Mouse (Mus musculus) layer of hippocampus, adult 11-12 months (tissue): Measurements from ENCODE around the gene Gm13762.
"Not testable (repeated sequence)": the region's sequence is repeated elsewhere in the genome, so short reads cannot be mapped to it uniquely, and the experiment has no call there.

ENCODE experiments used
- DNase-seq: peaks from one replicate; pipeline ENCODE4 v3.0.0; 2022; ENCODE audit warnings: low spot score

Gm13762 gene

GRCm38 (mm10) chr2:88980181-88980580 lies at the start of gene Gm13762:
Gm13762 (minus strand) TSS chr2:88980281.
- no peak for DNase-seq

GRCm38 (mm10) chr2:89021436-89021835 lies 41.4 kb upstream of the Gm13762 start:
- DNase-seq: not testable (repeated sequence)

- DNase-seq: no peak
These were observed 38.2 kb upstream of the Gm13762 start, which contains the start of gene Olfr1216 for GRCm38 (mm10) chr2:89018240-89018639. Olfr1216 (minus strand) TSS chr2:89018340.

GRCm38 (mm10) chr2:89006873-89007272 lies 26.8 kb upstream of the Gm13762 start, which contains the start of gene Olfr1215:
Olfr1215 (minus strand) TSS chr2:89006973.
- DNase-seq: no peak

GRCm38 (mm10) chr2:88992553-88992952 lies 12.5 kb upstream of the Gm13762 start, which contains the start of gene Olfr1214:
Olfr1214 (minus strand) TSS chr2:88992653.
- no peak for DNase-seq

GRCm38 (mm10) chr2:88953669-88954068 lies 26.4 kb downstream of the Gm13762 start, which contains the start of gene Olfr1212:
Olfr1212 (plus strand) TSS chr2:88953969.
- no peak for DNase-seq

- no peak for DNase-seq
These were observed 42.1 kb downstream of the Gm13762 start, which contains the start of gene Olfr1211 for GRCm38 (mm10) chr2:88938011-88938410. Olfr1211 (minus strand) TSS chr2:88938111.
